Mouse (Mus musculus) urinary bladder, postnatal 10 days (tissue): ENCODE measurements around the gene Opn1sw.

ENCODE experiments used
- DNase-seq: peaks from one replicate; pipeline ENCODE4 v3.0.0; 2022; ENCODE audit warnings: low spot score

The Opn1sw gene

DNA sequence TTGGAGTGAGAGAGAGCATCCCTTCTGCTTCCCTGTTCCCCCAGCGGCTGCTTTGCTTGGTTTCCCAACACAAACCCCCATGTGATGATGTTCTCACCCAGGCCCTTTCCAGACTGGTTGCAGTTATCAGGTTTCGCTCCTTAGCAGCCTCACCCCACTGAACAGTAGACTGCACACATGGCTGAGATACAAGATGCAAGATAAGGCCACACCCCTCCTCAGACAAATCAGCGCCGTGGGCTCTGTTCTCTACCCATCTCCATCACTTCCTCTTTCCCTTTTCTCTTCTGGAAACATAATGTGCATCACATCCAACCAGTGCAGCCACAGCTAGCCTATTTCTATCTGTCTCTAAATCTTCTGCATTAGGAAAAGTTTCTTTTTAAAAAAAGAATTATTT lies 58.8 kb downstream of the Opn1sw start:
- DNase-seq, result no peak

DNA sequence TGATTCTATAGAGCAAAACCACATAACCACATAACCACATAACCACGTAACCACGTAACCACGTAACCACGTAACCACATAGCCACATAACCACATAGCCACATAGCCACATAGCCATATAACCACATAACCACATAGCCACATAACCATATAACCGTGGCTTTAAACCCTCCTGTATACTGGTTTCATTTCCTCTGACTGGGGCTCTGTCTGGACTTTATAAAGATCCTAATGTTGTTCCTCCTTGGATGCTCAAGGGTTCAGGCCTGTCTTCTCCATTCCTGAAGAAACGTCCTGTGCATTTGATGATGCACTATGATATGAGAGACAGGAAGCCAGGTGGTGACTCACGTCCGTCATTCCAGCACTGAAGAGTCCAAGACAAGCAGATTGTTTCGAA lies 61.3 kb downstream of the Opn1sw start:
- no peak for DNase-seq
